Mouse (Mus musculus) midbrain, embryonic 16.5 days (tissue): ENCODE results near the gene Olfr1444. TPM values are rescaled to one million over a fixed set of nuclear protein-coding genes. Genes with fewer than 3 reads are reported as not detected.

Experiments used
- ATAC-seq: fragments of 200-750 bp; cut with Nextera tagmentation; 2 replicates; pipeline ENCODE4 v1.8.0; 2017; ENCODE audit warnings: moderate TSS enrichment
- H3K27ac ChIP-seq: fragments of 300-500 bp; sonication (generic); 2 replicates; pipeline ENCODE4 v1.5.1; 2014; ENCODE audit warnings: mild to moderate bottlenecking, low read length, mixed read lengths
- H3K27me3 ChIP-seq: fragments of 300-500 bp; sonication (generic); 2 replicates; pipeline ENCODE4 v1.6.1; 2014; ENCODE audit warnings: low read depth, low read length, mixed read lengths; ENCODE audit not compliant: control insufficient read depth, insufficient read depth
- H3K36me3 ChIP-seq: fragments of 300-500 bp; sonication (generic); 2 replicates; pipeline ENCODE4 v1.6.1; 2014; ENCODE audit warnings: mild to moderate bottlenecking, low read length, moderate library complexity, mixed read lengths; ENCODE audit not compliant: control insufficient read depth, insufficient read depth
- H3K4me1 ChIP-seq: fragments of 300-500 bp; sonication (generic); 2 replicates; pipeline ENCODE4 v1.6.1; 2014; ENCODE audit warnings: mild to moderate bottlenecking, low read length, mixed read lengths; ENCODE audit not compliant: control insufficient read depth, insufficient read depth
- H3K4me2 ChIP-seq: fragments of 300-500 bp; sonication (generic); 2 replicates; pipeline ENCODE4 v1.6.1; 2014; ENCODE audit warnings: mild to moderate bottlenecking, low read length, mixed read lengths
- H3K4me3 ChIP-seq: fragments of 300-500 bp; sonication (generic); 2 replicates; pipeline ENCODE4 v1.5.1; 2014; ENCODE audit warnings: low read depth, mild to moderate bottlenecking, low read length, moderate library complexity, mixed read lengths
- H3K9ac ChIP-seq: fragments of 300-500 bp; sonication (generic); 2 replicates; pipeline ENCODE4 v1.6.1; 2014; ENCODE audit warnings: low read depth, low read length, mixed read lengths
- H3K9me3 ChIP-seq: fragments of 300-500 bp; sonication (generic); replicated peaks from 2 replicates; pipeline ENCODE4 v1.6.1; 2014; ENCODE audit warnings: mild to moderate bottlenecking, low read length, mixed read lengths; ENCODE audit not compliant: control insufficient read depth, poor library complexity, severe bottlenecking
- WGBS: fragments of 180-500 bp; shearing (Covaris S2); extraction: QIAGEN DNeasy Blood & Tissue Kit; methylation state at CpG from one replicate; pipeline ENCODE4 v1.1.7; 2014; 5-methylcytosine and 5-hydroxymethylcytosine counted together
- polyA plus RNA-seq: library from polyadenylated mRNA; unstranded; fragments of >200 nt; fragmentation: Nextera tagmentation; extraction: Ambion mirVana; gene quantifications from 2 replicates; pipeline ENCODE4 v1.2.1, GENCODE M21; 2015

Olfr1444 gene
- polyA plus RNA-seq, result not detected in 2 replicates

- ATAC-seq, result no peak
- Histone ChIP-seq H3K36me3 (no peaks in the 10 kb centered on the region), H3K4me1 (no peaks in the 10 kb centered on the region), H3K27me3 (no peaks in the 10 kb centered on the region), H3K9ac (no peak within 1 kb of the TSS), H3K9me3 (no peaks in the 10 kb centered on the region), H3K4me2 (no peak within 1 kb of the TSS), H3K27ac (no peak within 1 kb of the TSS), H3K4me3 (no peak within 1 kb of the TSS)
- 63% methylated on average over 1 of the region's 1 CpGs for WGBS
Observed at GRCm38 (mm10) chr19:12856983-12857382, at the start of gene Olfr1444. Olfr1444 (plus strand) TSS chr19:12857283.

DNA sequence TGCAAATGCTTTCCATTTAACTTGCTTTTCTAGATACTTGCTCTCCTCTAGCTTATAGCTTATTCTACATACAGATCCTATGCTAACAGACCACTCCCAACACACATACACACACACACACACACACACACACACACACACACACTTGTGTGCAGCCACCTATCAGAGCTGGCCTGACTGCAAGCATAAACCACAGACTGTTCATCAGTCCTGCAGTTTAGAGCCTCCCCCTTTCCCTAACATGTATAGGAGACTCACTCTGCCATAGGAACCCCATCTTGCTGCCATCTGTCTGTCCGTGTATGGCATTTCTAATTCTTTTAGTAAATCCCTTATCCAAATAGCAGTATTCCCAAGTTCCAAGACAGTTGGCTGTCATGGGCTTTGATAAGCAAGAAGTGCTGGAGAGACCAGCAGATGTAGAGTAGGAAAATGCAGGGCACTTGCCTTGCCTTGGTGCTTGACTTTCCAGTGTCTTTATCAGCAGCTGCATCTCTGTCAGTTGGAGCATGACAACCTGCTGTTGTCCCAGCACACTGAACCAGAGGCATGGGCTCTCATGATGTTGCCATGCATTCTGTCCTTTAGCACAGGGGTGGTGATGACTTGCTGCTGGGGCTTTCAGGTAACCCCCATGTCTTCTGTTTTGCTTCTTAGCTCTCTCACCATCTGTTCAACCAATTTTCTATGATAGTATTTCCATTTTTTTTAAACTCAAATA lies 44.3 kb upstream of the Olfr1444 start:
- H3K9me3 ChIP-seq, result no peaks in the 10 kb centered on the region
- no peaks in the 10 kb centered on the region for H3K36me3 ChIP-seq
- H3K9ac ChIP-seq, result no peak overlapping the region
- H3K4me3 ChIP-seq, result no peak overlapping the region
- no peak for ATAC-seq
- H3K27ac ChIP-seq, result no peak overlapping the region
- no peaks in the 10 kb centered on the region for H3K27me3 ChIP-seq
- 60% methylated on average over 1 of the region's 1 CpGs for WGBS
- no peaks in the 10 kb centered on the region for H3K4me1 ChIP-seq
- no peak overlapping the region for H3K4me2 ChIP-seq

GRCm38 (mm10) chr19:12813883-12814282 lies 43.2 kb upstream of the Olfr1444 start:
- H3K27ac ChIP-seq, result no peak overlapping the region
- no peaks in the 10 kb centered on the region for H3K27me3 ChIP-seq
- no peaks in the 10 kb centered on the region for H3K9me3 ChIP-seq
- no peak for ATAC-seq
- no peak overlapping the region for H3K4me3 ChIP-seq
- H3K9ac ChIP-seq, result no peak overlapping the region
- no peak overlapping the region for H3K4me2 ChIP-seq
- no peaks in the 10 kb centered on the region for H3K4me1 ChIP-seq
- no peaks in the 10 kb centered on the region for H3K36me3 ChIP-seq
- 88% methylated on average over 1 of the region's 1 CpGs for WGBS

DNA sequence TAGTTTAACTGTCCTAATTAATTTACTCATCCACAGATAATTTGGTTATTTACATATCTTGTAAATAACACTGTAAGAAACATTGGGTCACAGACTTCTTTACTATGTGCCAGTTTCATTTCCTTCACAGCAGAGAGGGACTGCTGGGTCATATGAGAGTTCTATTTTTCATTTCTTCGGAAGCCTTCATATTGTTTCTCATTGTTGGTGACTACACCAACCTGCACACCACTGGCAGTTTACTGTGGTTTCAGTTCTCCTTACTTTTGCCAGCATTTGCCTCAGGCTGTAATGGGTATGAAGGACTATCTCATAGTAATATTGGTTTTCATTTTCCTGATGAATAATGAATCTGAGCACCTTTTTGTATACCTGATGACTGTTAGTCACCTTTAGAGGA lies 38.6 kb upstream of the Olfr1444 start:
- H3K4me1 ChIP-seq, result no peaks in the 10 kb centered on the region
- no peaks in the 10 kb centered on the region for H3K36me3 ChIP-seq
- H3K27me3 ChIP-seq, result no peaks in the 10 kb centered on the region
- WGBS, result 87% methylated on average over 1 of the region's 1 CpGs
- no peak overlapping the region for H3K4me2 ChIP-seq
- H3K4me3 ChIP-seq, result no peak overlapping the region
- no peak overlapping the region for H3K9ac ChIP-seq
- no peak for ATAC-seq
- no peaks in the 10 kb centered on the region for H3K9me3 ChIP-seq
- no peak overlapping the region for H3K27ac ChIP-seq

GRCm38 (mm10) chr19:12820383-12820782 lies 36.7 kb upstream of the Olfr1444 start:
- Histone ChIP-seq H3K4me2 (no peak overlapping the region), H3K27me3 (no peaks in the 10 kb centered on the region), H3K9me3 (no peaks in the 10 kb centered on the region), H3K27ac (no peak overlapping the region), H3K9ac (no peak overlapping the region), H3K36me3 (no peaks in the 10 kb centered on the region), H3K4me3 (no peak overlapping the region), H3K4me1 (no peaks in the 10 kb centered on the region)
- no peak for ATAC-seq
- 38% methylated on average over 4 of the region's 4 CpGs for WGBS

DNA sequence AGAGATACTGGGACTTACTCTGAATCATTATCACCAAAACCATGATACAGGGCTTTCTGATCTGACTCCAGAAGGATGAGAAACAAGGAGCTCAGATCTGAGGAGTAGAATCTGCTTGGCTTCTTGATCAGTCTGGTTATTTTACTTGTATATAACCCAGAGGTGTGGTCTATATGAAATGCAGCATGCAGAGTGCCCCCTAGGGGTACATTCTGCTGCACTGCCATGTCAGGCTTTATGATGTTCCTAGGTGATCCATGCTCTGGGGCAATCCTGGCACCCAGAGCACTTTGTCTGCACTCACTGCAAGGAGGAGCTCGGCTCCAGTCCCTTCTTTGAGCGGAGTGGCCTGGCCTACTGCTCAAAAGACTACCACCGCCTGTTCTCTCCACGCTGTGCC lies 32.5 kb upstream of the Olfr1444 start:
- H3K4me1 ChIP-seq, result no peaks in the 10 kb centered on the region
- H3K4me3 ChIP-seq, result no peak overlapping the region
- no peaks in the 10 kb centered on the region for H3K36me3 ChIP-seq
- ATAC-seq, result no peak
- no peaks in the 10 kb centered on the region for H3K9me3 ChIP-seq
- WGBS, result 62% methylated on average over 4 of the region's 4 CpGs
- H3K9ac ChIP-seq, result no peak overlapping the region
- H3K4me2 ChIP-seq, result no peak overlapping the region
- H3K27ac ChIP-seq, result no peak overlapping the region
- no peaks in the 10 kb centered on the region for H3K27me3 ChIP-seq

- WGBS, result 59% methylated on average over 2 of the region's 2 CpGs
- Histone ChIP-seq H3K27ac (no peak overlapping the region), H3K4me2 (no peak overlapping the region), H3K9me3 (no peaks in the 10 kb centered on the region), H3K27me3 (no peaks in the 10 kb centered on the region), H3K36me3 (no peaks in the 10 kb centered on the region), H3K9ac (no peak overlapping the region), H3K4me1 (no peaks in the 10 kb centered on the region), H3K4me3 (no peak overlapping the region)
- no peak for ATAC-seq
Observed at GRCm38 (mm10) chr19:12830823-12831430, 26.2 kb upstream of the Olfr1444 start.

- WGBS, result 63% methylated on average over 1 of the region's 1 CpGs
- Histone ChIP-seq H3K4me2 (no peak overlapping the region), H3K9me3 (no peaks in the 10 kb centered on the region), H3K9ac (no peak overlapping the region), H3K27me3 (no peaks in the 10 kb centered on the region), H3K36me3 (no peaks in the 10 kb centered on the region), H3K4me3 (no peak overlapping the region), H3K27ac (no peak overlapping the region), H3K4me1 (no peaks in the 10 kb centered on the region)
- ATAC-seq, result no peak
Observed at GRCm38 (mm10) chr19:12831559-12831958, 25.5 kb upstream of the Olfr1444 start.

GRCm38 (mm10) chr19:12833625-12834024 lies 23.5 kb upstream of the Olfr1444 start:
- Histone ChIP-seq H3K27ac (no peak overlapping the region), H3K9ac (no peak overlapping the region), H3K9me3 (no peaks in the 10 kb centered on the region), H3K36me3 (no peaks in the 10 kb centered on the region), H3K4me1 (no peaks in the 10 kb centered on the region), H3K4me2 (no peak overlapping the region), H3K4me3 (no peak overlapping the region), H3K27me3 (no peaks in the 10 kb centered on the region)
- 89% methylated on average over 3 of the region's 3 CpGs for WGBS
- ATAC-seq, result no peak
